Mouse (Mus musculus) cerebellum, postnatal 25 days (tissue): ENCODE data around the gene Ldlrap1.
"Not testable (repeated sequence)": the region's sequence is repeated elsewhere in the genome, so short reads cannot be mapped to it uniquely, and the experiment has no call there.

ENCODE experiments used
- DNase-seq, 2 experiments: peaks; one replicate each; pipeline ENCODE4 v3.0.0; 2021; ENCODE audit warnings: mixed read lengths in 2 of 2

The Ldlrap1 gene

GRCm38 (mm10) chr4:134767426-134768225 lies at the start of gene Ldlrap1:
Gene Ldlrap1, minus strand, starts transcription at chr4:134768024.
- DNase-seq = peak; percentile 89 to 94

- DNase-seq = no peak
Observed at GRCm38 (mm10) chr4:134814229-134814571, 46.4 kb upstream of the Ldlrap1 start.

GRCm38 (mm10) chr4:134813406-134814228 lies 45.8 kb upstream of the Ldlrap1 start:
- DNase-seq = no peak

- DNase-seq = peak; percentile 73 to 82
Observed at GRCm38 (mm10) chr4:134804765-134805164, 36.9 kb upstream of the Ldlrap1 start.

GRCm38 (mm10) chr4:134802765-134803164 lies 34.9 kb upstream of the Ldlrap1 start:
- DNase-seq = no peak

- no peak for DNase-seq
Observed at GRCm38 (mm10) chr4:134802155-134802554, 34.3 kb upstream of the Ldlrap1 start.

GRCm38 (mm10) chr4:134800693-134801092 lies 32.9 kb upstream of the Ldlrap1 start:
- no peak for DNase-seq

- no peak for DNase-seq
Observed at GRCm38 (mm10) chr4:134800098-134800497, 32.3 kb upstream of the Ldlrap1 start.

GRCm38 (mm10) chr4:134799272-134799671 lies 31.4 kb upstream of the Ldlrap1 start:
- DNase-seq = peak; percentile 82 to 87

GRCm38 (mm10) chr4:134798861-134799260 lies 31.0 kb upstream of the Ldlrap1 start:
- no peak for DNase-seq

- DNase-seq = peak in 1 of 2 experiments; percentile 29
Observed at GRCm38 (mm10) chr4:134797621-134798020, 29.8 kb upstream of the Ldlrap1 start.

GRCm38 (mm10) chr4:134796581-134797361 lies 28.9 kb upstream of the Ldlrap1 start:
- peak; percentile 73 to 75 for DNase-seq

- no peak for DNase-seq
Observed at GRCm38 (mm10) chr4:134795819-134796485, 28.1 kb upstream of the Ldlrap1 start.

- DNase-seq = not testable (repeated sequence)
Observed at GRCm38 (mm10) chr4:134794959-134795358, 27.1 kb upstream of the Ldlrap1 start.

- DNase-seq = peak; percentile 65 to 77
Observed at GRCm38 (mm10) chr4:134793213-134793956, 25.6 kb upstream of the Ldlrap1 start.

GRCm38 (mm10) chr4:134791731-134792130 lies 23.9 kb upstream of the Ldlrap1 start:
- no peak for DNase-seq

- no peak for DNase-seq
Observed at GRCm38 (mm10) chr4:134786946-134787345, 19.1 kb upstream of the Ldlrap1 start.

- peak in 1 of 2 experiments; percentile 61 for DNase-seq
Observed at GRCm38 (mm10) chr4:134784701-134785100, 16.9 kb upstream of the Ldlrap1 start.

- no peak for DNase-seq
Observed at GRCm38 (mm10) chr4:134779136-134779934, 11.5 kb upstream of the Ldlrap1 start.

- no peak for DNase-seq
Observed at GRCm38 (mm10) chr4:134776246-134776645, 8.4 kb upstream of the Ldlrap1 start.
